Mouse (Mus musculus) CH12.LX (cell line): ENCODE measurements around the gene Lamc2.

Experiments
- CTCF ChIP-seq, 2 experiments: IDR thresholded peaks in 1 of 2; conservative IDR thresholded peaks in 1 of 2; 2 replicates each; pipeline ENCODE4 v1.5.1; 2011 to 2012; ENCODE audit warnings: low read depth in 2 of 2, low read length in 2 of 2, improper control_type of control experiment in 1 of 2, inconsistent platforms in 1 of 2, mild to moderate bottlenecking in 1 of 2, moderate library complexity in 1 of 2
- JUND ChIP-seq: conservative IDR thresholded peaks from 2 replicates; pipeline ENCODE4 v1.6.1; 2011; ENCODE audit warnings: low read depth, low read length, improper control_type of control experiment
- POLR2A ChIP-seq: IDR thresholded peaks from 2 replicates; pipeline ENCODE4 v1.6.1; 2011; ENCODE audit warnings: low read depth, mild to moderate bottlenecking, improper control_type of control experiment, low read length
- POLR2AphosphoS2 ChIP-seq: IDR thresholded peaks from 2 replicates; pipeline ENCODE4 v1.6.1; 2011; ENCODE audit warnings: low read depth, low read length, improper control_type of control experiment
- RCOR1 ChIP-seq: conservative IDR thresholded peaks from 2 replicates; pipeline ENCODE4 v1.6.1; 2012; ENCODE audit warnings: low read depth, mild to moderate bottlenecking, inconsistent platforms, low read length, improper control_type of control experiment

DNA sequence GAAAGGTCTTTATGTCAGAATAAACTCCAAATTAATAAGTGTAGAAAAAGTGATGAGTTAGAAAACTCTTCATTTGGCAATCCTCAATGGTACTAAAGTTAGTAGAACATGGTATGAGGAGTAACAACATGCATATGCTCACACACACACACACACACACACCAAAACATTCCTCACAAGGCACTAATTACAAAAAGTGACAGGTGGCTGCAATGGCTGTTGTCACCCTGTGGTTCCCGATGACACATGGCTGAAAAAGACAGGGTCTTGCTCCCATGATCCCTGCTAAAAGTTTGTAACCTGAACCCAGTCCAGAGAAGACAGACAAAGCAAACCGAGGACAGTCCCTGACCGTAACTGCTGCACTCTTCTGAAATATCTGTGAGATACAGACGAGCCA lies 24.7 kb upstream of the Lamc2 start:
- TF ChIP-seq CTCF (conservative IDR thresholded peaks at IDR 0.05 in 1 of 2, IDR thresholded peaks at IDR 0.05 in 1 of 2; ENCODE audit: low read depth in 2 of 2, low read length in 2 of 2) (no peak), JUND (no peak), RCOR1 (no peak), POLR2A (no peak), POLR2AphosphoS2 (no peak)
